Mouse (Mus musculus) right cerebral cortex, postnatal 25 days (tissue): Measurements from ENCODE around the gene Slco2b1.
"Not testable (repeated sequence)": the region's sequence is repeated elsewhere in the genome, so short reads cannot be mapped to it uniquely, and the experiment has no call there.

Experiments used
- DNase-seq: peaks from one replicate; pipeline ENCODE4 v3.0.0; 2022

The Slco2b1 gene

DNA sequence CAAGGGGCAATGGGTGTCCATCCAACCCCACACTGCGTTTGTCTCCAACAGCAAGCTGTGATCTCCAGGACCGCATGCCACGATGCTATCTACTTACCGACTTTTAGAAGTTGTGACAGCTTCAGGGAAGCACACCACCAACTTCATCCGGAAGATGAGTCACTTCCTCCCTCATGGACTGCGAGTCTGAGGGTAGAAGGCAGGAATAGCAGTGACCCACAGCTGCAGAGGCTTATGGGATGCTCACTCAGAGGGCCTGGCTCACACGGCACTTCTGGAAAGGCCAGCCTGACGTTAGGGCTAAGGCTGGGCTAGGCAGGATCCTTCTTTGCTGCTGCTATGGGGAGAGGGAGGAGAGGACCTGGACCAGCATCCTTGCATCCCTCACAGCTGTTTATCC lies at the start of gene Slco2b1:
Gene Slco2b1, minus strand, starts transcription at position 175 of the 400 bp plus-strand sequence.
- no peak for DNase-seq

DNA sequence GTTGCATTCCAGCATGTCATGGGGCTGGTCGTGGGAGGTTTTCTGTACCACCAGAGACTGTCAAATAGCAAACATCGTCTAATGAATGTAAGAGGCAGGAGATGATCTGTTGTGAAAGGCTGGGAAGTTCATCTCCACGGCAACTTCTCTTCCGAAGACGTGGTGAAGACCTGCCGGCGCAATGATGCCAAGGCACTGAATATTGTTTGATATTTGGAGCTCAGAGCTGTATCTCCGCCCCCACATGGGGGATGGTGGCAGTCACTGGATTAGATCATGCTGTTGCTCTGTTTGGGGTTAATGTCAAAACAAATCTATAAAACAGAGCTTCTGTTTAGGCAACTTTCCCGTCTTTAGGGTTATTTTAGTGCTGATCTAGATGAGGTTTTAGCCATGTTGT lies 28.1 kb upstream of the Slco2b1 start:
- DNase-seq: no peak

DNA sequence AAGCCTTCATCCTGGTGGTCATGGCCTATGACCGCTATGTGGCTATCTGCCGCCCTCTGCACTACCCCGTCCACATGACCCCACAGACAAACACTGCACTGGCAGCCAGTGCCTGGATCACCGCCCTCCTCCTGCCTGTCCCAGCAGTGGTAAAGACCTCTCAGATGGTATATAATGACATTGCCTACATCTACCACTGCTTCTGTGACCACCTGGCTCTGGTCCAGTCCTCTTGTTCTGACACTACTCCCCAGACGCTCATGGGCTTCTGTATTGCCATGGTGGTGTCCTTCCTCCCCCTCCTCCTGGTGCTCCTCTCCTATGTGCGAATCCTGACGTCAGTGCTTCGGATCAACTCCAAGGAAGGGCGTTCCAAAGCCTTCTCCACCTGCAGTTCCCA lies 24.4 kb upstream of the Slco2b1 start:
- not testable (repeated sequence) for DNase-seq

DNA sequence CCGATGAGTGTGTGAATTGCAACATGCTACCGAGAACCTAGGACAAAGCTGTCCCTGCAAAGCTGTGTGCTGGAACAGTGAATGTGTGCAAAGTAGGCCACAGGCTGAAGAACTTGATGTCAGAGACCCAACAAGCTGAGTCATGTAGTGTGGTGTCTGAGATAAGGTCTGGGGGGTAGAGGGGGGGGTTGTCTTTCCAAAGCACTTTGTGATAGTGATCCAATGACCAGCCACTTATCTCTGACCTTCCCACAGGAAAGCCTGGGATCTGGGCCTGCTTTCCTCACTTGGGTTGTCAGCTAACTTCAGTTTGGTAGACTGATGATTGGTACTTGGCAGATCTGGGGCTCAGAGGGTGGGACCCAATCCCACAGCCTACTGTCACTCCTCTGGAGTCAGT lies 23.5 kb upstream of the Slco2b1 start:
- no peak for DNase-seq

DNA sequence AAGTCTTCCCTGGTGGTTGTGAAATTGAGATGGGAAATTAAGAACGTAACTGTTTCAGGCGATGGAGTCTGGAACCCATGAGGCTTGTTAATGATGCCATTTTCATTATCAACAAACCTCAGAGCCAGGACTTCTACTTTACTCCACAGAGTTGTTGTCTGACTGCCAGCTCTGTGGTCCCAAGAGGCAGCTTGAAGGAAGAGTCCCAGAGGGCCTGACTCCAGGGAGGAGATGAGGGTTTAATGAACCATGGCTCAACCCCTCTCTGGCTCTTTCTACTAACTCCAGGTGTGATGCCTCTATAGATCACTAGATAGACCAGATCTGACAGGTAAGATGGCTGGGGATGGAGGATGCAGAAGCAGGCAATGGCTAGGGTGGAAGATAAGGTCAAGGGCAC lies 18.8 kb upstream of the Slco2b1 start, which contains the start of gene Olfr520:
Gene Olfr520, plus strand, starts transcription at position 301 of the 400 bp plus-strand sequence.
- no peak for DNase-seq

DNA sequence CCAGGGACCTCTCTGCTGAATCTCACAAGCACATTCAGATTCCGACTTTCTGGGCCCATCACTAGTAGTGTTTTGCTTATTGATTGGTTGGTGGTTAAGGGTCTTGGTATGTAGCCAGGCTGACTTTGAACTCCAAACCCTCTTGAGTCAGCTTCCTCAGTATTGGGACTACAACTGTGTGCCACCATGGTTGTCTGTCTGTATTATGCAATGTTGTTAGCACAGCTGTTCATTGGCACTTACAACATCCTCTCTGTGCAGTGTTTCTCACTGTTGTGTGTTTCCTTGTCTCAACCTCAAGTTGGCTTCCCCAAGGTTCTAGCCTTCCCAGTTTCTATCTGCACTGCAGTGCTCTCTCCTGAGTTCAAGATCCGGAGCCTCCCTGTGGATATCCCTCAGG lies 5.4 kb upstream of the Slco2b1 start:
- DNase-seq: no peak

DNA sequence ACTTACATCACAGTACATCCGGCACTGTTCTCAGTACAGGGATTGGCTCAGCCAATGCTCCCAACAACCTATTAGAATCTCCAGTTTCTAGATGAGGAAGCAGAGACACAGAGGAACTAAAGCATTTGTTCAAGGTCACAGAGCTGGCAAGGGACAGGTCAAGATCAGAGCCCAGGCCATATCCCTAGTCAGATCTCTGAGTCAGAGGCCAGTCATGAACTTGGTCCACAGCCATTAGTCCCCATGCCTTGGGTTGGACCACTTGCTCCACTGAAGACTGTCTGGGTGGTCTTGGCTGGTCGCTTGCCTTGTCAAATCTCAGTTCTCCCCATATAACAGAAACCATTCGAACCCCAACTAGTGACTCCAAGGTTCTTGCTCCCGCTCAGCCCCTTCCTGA lies 1.3 kb upstream of the Slco2b1 start:
- DNase-seq: no peak

DNA sequence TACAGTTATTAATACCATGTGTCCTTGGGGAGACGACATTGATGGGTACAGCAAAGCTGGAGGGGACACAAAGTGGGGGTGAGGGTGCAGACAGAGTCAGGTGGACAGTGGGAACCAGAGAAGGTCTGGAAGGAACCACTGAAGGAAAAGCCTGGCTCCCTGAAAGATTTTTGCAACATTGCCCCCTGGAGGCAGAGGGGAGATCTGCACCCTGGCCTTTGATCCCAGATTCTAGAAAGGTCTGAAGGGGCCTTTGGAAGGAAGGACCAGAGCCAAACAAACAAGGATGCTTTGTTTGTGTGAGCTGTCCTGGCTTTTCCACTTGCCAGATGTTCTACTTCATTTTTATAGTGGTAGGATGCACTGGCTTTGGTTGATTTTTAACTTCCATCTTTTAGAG lies 664 bp downstream of the Slco2b1 start:
- no peak for DNase-seq

DNA sequence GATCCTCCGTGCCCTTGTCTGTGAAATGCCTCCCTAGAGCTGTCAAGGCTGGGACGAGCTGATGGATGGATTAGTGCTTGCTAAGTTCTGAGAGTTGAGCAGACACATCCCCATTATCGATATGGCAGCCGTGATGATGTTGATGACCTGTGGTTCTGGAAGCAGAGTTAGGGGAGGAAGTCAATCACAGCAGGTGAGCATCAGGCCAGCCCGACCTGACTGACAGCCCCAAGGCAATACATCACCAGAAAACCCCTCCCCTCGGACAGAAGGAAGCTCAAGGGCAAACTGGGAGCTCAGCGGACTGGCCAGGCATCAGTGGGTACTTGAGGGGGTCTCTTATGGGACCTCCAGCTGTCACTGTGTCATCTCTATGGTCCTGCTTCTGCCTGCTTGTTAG lies 1.1 kb downstream of the Slco2b1 start:
- DNase-seq: no peak

DNA sequence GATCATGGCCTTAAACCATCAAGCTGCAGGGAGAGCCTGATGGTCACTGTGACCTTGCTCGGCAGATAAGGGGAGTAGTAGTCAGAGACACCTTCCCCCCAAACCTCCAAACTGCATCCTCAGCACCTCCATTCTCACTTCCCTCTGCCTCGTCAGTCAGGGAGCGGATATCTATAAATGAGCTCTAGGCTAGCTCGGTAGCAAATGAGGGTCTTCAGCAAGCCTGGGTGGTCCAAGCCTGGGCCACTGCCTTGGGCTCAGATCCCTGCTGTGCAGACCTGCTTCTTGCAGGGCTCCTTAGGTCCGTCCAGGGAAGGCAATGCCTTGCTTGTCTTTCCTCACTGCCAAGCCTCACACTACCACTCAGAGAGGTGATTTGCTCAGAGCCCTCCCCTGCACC lies 2.4 kb downstream of the Slco2b1 start:
- no peak for DNase-seq

DNA sequence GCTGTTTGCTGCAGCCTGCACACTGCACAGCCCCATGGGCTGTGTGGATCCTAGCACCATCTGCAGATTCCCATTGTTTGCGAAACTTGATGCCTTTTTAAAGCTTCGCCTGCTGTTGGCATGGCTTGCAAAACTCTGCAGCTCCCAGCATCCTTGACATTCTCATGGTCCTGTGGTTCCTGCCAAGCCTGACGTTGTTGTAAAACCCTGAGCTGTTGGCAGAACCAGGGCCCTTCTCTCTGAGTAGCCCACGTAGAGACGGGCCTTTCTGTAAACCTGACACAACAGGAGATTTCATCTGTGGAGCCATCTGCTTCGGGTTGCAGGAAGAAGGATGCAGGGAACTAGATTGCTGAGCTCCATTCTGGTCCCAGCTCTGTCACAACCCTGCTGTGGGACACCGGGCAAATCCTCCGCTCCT lies 2.8 kb downstream of the Slco2b1 start:
- DNase-seq: peak; percentile 69

DNA sequence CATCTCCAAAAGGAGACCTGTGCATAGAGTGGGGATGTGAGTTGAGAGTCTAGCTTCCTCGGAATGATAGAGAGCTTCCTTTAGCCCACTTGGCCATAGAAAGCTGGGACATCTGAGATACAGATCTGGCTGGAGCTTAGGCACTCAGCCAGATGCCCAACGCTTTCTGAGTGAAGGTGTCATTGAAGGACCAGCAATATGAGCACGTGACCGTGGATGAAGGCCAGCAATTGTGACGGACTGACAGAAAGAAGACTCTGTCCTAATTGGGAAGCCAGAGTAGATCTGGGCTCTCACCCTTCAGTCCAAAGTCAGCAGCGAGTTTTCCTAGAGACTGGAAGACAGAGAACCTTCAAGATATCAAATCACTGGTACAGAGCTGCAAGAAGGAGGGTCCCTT lies 3.5 kb downstream of the Slco2b1 start:
- no peak for DNase-seq

DNA sequence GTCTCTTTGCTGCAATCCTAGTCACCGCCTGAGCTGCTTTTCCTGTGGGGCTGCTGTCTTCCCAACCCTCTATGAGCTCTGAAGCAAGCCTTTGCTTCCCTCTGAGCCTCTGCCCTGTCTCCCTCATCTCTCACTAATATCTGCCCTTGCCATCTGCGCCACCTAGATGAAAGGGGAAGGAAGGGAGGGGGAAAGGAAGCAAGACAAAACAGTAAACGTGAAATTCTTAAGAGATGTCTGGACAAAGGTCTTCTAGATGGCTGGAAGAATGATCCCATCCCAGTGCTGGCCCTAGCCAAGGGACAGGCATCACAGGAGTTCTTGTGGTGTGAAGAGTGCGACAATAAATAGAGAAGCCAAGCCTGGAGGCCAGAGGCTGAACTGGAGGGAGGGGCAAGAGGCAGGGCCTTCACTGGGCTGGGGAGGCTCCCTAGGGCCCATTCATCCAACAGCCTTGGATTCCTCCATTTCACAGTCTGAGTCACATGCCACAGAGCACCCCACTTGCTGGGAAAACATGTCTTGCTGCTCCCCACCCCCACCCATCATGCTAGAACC lies 4.0 kb downstream of the Slco2b1 start:
- DNase-seq: no peak

DNA sequence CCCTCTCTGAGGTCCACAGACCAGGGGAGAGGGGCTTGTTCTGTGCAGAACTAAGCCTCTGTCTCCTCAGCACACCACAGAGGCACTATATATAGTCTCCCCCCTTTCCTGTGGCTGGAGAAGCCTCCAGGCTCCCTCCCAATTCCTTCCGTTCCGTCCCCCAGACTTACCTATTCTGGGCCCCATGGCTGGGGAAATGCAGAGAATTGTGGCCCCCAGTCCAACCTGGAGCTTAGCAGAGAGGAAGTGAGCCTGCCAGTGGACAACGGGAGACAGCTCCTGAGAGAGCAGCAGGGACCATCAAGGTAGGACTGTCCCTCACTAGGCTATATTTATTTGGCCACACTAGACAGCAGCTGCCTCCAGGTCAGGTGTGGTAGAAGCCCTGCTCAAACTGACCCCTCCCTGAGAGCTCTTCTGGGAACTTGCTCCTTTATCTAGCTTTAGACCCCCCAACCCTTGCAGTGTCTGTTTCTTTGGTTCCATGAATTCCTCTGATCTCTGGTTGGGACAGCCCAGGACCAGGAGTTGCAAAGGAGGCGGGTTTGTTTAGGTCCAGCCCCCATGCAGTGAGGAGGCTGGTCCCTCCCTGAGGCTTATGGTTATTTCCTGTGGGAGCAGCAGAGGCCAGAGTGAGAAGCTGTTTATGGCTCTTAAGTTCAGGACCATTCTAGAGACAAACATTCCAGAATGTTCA lies 4.7 kb downstream of the Slco2b1 start:
- no peak for DNase-seq

DNA sequence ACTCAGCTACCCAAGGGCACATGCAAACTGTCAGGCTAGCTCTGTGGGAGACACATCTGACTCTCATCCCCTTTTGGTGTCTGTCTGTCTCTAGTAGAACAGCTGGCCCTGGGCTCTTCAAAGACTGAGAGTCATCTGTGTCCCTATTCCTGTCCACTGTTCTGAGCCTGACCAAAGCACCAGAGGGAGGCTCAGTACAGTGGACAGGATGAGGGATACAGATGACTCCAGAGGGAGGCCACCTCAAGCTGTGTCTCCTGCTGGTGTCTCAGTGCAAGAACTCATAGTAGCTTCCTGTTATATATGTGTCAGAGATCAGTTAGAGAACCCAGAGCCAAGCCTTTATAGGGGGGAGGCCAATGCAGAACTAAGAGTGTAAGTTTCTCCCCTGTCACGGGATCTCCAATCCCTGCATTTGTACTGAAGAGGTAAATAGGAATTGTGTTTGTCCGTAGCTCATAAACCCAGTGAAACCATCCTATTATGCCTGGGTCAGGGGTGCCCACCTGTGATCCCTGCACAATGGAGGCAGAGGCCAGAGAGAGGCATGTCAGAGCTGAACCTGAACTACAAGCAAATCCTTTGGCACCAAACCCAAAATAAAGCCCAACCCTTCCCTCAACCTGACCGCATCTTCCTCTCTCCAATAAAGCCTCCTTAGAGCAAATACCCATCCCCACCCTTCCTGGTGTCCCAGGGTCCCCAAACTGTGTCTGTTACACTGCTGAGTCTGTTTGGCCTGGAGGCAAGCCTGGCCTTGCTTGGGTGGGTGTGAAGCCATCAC lies 6.2 kb downstream of the Slco2b1 start:
- DNase-seq: no peak

DNA sequence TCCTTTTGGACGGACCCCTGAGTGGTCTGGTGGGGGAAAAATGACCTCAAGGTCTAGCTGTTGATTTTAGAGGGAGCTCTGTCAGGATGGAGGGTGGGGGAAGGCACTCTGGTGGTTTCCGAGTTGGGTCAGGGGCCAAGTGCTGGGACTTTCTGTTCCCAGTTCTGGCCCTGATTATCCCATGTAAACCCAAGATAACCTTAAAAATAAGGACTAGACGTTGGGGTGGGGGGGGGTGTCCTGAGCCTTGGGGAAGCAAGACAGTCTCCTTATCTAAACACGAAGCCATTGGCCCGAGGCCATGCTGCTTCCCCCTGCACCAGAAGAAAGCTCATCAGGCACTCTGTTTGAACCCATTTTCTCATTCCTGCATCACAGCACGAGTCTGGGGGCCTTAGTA lies 8.9 kb downstream of the Slco2b1 start:
- no peak for DNase-seq

DNA sequence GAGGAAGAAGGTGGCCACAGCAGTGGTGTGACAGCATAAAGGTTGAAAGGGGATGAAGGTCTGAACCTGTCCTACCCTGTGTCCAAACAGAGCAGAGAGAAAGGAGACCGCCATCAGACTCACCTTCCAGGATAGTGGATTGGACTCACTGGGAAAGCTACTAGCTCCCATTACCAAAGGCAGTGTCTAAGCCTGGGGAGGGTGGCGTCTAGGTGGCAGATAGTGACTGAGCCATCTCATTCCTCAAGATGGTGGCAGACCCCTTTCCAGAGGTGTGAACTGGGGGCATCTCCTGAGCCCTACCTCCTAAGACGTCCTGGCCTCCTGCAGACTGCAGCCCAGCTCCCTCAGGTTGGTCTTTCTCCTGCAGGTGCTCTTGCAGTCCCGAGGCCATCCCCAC lies 10.5 kb downstream of the Slco2b1 start:
- DNase-seq: no peak

DNA sequence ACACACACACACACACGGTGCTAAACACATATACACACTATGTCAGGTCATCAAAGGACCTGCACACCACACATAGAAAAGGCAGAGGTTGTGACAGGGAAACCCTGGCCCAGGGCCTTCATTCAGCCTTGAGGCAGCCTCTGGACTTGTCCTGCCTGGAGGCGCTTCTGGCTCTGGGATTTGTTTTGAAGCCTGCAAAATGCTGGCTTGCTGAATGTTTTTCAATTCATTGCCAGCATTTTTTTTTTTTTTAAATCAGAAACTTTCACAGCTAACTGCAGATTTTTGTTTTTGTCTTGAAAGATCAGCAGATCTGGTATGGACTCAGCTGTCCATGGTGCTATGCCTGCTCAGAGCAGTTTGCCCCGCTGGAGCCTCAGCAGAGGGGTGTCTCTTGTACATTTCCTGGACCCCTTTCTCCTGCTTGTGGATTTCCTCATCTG lies 11.4 kb downstream of the Slco2b1 start:
- DNase-seq: no peak

DNA sequence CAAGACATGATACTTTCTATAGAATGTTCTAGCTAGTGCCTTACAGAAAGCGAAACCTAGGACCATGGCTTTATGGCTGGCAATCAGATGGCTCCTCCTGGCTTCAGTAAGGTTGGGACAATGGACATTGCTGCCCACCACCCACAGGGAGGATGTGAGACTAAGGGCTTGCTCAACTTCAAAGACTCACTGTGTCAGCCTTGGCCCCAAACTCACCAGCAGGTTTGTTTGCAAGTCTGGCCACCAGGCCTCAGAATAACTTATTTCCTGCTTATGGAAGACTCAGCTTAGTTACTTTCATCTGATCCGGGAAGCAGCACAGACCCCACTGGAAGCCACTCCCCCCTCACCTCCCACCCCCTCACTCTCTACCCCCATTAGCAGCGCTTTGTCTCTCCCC lies 12.0 kb downstream of the Slco2b1 start:
- DNase-seq: no peak

DNA sequence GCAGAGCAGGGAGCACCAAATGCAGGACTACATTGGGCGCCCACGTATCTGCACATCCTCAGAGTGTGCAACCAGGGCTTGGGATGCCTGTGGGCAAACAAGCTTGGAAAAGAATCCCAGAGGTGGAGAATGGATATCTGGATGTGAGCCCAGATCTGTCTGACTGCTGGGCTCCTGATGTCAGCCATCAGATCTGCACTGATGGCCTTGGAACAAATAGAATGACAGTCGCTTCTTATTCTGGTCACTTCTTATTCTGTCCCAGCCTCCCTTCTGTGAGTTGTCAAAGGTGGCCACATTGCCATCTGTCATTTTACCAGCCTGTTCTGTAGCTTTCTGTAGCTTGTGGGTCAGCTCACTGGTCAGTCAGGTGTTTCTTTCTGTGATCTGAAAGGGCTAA lies 12.6 kb downstream of the Slco2b1 start:
- DNase-seq: no peak

DNA sequence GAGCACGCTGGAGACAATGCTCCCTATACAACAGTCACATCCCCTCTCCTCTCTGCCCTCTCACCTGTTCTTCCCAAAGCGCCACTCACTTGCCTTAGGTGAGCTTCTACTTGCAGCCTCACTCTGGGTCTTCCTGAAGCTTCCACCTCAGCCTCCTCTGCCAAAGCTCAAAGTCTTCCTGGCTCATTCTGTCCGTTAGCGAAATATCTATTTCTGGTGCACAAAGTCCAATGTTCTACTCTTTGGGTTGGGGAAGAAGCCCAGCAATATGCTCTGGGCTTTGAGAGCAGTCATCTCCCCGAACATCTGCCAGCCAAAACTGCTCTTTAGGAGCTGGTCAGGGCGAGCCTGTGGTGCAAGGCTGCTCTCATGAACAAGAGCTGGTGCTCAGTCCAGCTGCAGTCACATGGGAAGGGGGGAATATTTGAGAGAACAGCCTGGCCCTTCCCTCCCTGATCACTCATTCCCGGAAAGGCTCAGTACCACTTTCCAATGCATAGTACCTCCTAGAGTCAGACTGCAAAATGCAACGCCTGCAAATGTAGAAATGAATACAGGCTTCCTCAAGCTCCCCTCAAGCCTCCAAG lies 15.6 kb downstream of the Slco2b1 start:
- no peak for DNase-seq

DNA sequence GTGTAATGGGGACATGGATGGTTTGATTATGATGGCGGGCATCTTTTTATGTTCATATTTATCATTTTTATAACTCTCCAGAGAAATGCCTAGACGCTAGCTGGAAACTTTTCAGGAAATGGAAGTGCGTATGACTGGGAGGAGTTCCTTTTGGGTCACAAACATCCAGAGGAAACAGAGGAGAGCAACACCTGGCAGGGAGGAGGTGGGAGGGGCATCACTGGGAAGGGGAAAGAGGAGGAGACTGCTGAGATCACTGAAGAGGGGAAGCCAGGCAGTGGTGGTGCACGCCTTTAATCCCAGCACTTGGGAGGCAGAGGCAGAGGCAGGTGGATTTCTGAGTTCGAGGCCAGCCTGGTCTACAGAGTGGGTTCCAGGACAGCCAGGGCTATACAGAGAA lies 16.7 kb downstream of the Slco2b1 start:
- DNase-seq: not testable (repeated sequence)

DNA sequence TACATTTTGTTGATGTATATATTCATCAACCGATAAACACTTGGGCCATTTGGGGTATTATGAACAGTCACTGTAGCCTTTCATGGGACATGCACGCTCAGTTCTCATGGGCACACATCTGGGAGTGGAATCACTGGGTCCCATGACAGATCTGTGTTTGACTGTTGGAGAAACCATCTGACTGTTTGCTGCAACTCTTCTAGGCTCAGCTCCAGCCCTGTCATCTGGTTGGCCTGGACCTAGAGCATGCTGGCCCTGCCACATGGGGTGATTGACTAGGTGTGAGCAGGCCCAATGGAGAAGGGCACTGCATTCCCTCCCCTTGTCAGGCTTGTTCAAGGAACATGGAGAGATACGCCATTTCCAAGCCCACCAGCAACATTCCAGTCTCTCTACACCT lies 17.2 kb downstream of the Slco2b1 start:
- no peak for DNase-seq

DNA sequence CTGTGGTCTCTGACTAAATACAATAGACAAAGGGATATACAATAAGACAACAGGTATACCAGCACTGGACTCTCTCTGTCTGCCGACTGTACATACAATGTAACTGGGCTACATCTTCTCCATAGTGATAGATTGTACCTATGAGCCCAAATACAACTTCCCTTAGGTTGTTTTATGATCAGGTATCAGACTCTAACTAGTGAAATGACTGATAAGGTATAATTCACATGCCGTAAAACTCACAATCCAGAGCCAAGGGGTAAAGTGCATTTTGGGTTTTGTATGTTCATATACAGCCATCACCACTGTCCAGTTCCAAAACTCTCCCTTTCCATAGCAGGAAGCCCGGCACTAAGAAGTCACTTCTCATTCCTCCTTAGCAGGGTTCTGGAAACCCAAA lies 17.8 kb downstream of the Slco2b1 start:
- no peak for DNase-seq
